In genomic region chr6:31938216-31938814, GRCm38 (mm10) we compare ENCODE assay signal across 8 mouse cellular contexts.
A peak's percentile ranks its signal among the peaks of the same experiment; 100 is the strongest.
DNase-seq lines count a peak whose midpoint lies in the region; ATAC-seq lines count a peak whose summit lies in the region.

No protein-coding gene starts in this region.

- peak overlapping the region; percentile 42 for H3K4me3 ChIP-seq in forebrain, embryonic 15.5 days
- peak overlapping the region; percentile 42 for H3K4me3 ChIP-seq in lung, embryonic 15.5 days

- peak; percentile 84 for ATAC-seq in forebrain, embryonic 15.5 days (replicated peaks)
- peak; percentile 37; the same call in 1 of the 2 replicates for ATAC-seq in lung, embryonic 15.5 days (ENCODE audit: borderline replicate concordance, extremely low read depth, low FRiP score, low TSS enrichment)

- no peaks in the 10 kb centered on the region for H3K9me3 ChIP-seq in forebrain, embryonic 15.5 days
- H3K9me3 ChIP-seq in lung, embryonic 15.5 days = no peaks in the 10 kb centered on the region

- H3K36me3 ChIP-seq in forebrain, embryonic 15.5 days = no peaks in the 10 kb centered on the region
- no peaks in the 10 kb centered on the region for H3K36me3 ChIP-seq in lung, embryonic 15.5 days

- peak overlapping the region; percentile 61 for H3K4me2 ChIP-seq in forebrain, embryonic 15.5 days (replicated peaks)
- H3K4me2 ChIP-seq in lung, embryonic 15.5 days = peak overlapping the region; percentile 81

- peak; percentile 95 for DNase-seq in ES-CJ7 (ENCODE audit: low read depth, low spot score)
- peak; percentile 39 for DNase-seq in c-Kit-positive CD71-positive TER-119-positive erythroid progenitor cells, embryonic 14.5 days (ENCODE audit: low spot score)
- DNase-seq in heart, postnatal 4 days = peak; percentile 90
- peak; percentile 72 to 93 for DNase-seq in layer of hippocampus, adult 8-10 months (ENCODE audit: low spot score in 2 of 2)
- DNase-seq in ovary, postnatal 14 days (ENCODE audit: low spot score) = peak; percentile 80
- peak; percentile 42 to 84 for DNase-seq in thymus, postnatal 10 days (ENCODE audit: low spot score in 2 of 2)

- no peaks in the 10 kb centered on the region for H3K27me3 ChIP-seq in forebrain, embryonic 15.5 days
- peaks cover 15% of the 10 kb centered on the region; the same call in 1 of the 2 replicates for H3K27me3 ChIP-seq in lung, embryonic 15.5 days

- H3K9ac ChIP-seq in forebrain, embryonic 15.5 days (replicated peaks) = peak overlapping the region; percentile 43
- H3K9ac ChIP-seq in lung, embryonic 15.5 days = no peak overlapping the region; the same call in 1 of the 2 replicates

- 5% methylated on average over 20 of the region's 20 CpGs for WGBS in forebrain, embryonic 15.5 days
- WGBS in lung, embryonic 15.5 days = 5% methylated on average over 20 of the region's 20 CpGs

- H3K4me1 ChIP-seq in forebrain, embryonic 15.5 days = peaks cover 14% of the 10 kb centered on the region
- H3K4me1 ChIP-seq in lung, embryonic 15.5 days = no peaks in the 10 kb centered on the region

- 0 out of 2 replicates have a peak overlapping the region, but pooled peaks have one; percentile 32 for H3K27ac ChIP-seq in forebrain, embryonic 15.5 days (replicated peaks)
- H3K27ac ChIP-seq in lung, embryonic 15.5 days = no peak overlapping the region

Comparison
In these comparisons a context has a peak if more than half of its experiments do, and no peak if none do; other contexts are left out.
1. DNase-seq: peak in every context shown above with its lines; median percentile 95 in ES-CJ7; 90 in heart, postnatal 4 days; 82 in layer of hippocampus, adult 8-10 months; 80 in ovary, postnatal 14 days; 63 in thymus, postnatal 10 days; 39 in c-Kit-positive CD71-positive TER-119-positive erythroid progenitor cells, embryonic 14.5 days.